Mouse (Mus musculus): ENCODE measurements around the gene Tmem98. TPM values are rescaled to one million over a fixed set of nuclear protein-coding genes. Genes with fewer than 3 reads are reported as not detected.

Tmem98 gene
- 109 and 151 TPM in 2 replicates for polyA plus RNA-seq (2016; fragmentation: Nextera tagmentation; extraction: Ambion mirVana)

DNA sequence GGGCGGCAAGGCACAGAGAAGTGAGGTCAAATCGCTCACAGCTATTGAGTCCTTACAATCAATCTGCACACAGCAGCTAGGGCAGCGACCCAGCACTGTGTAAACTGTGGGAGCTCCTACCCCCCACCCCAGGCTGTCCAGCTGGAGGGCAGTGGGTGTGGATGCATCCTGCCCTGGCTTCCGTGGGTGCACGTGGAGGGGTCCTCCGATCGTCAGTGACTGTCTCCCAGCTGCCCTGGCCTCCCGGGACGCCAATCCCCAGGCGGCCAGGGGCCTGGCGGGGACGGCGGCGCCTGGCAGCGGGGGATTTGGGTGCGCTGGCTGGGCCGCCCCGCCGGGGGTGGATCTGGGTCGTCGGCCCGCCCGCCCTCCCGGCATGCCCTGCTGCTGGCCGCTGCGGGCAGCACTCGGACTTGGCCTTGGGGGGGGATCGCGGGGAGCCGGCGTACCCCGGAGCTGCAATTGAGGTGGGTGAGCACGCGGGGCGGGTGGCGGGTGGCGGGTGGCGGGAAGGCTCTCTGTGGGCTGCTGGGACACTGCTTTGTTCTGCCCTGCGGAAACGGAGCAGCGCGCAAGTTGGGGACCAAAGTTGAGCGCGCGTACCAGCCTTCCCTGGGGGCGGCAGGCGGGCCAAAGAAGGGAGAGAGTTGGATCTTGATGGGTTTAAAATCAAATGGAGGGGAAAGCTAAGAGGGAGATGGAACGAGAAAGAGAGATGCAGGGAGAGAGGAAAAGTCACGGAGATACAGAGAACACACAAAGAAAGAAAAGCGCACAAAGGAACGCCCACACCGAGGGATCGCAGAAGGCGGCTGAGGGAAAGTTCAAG lies at the start of gene Tmem98:
Gene Tmem98 (plus strand): TSS at position 183 of the 829 bp plus-strand sequence.
- peak; percentile 78 for DNase-seq (ENCODE audit: low spot score)
- WGBS: 2% methylated on average over 35 of the region's 54 CpGs

GRCm38 (mm10) chr11:80761285-80761974 lies 48.5 kb upstream of the Tmem98 start:
- Histone ChIP-seq H3K36me3 (no peaks in the 10 kb centered on the region), H3K4me1 (no peaks in the 10 kb centered on the region), H3K27ac (no peak overlapping the region), H3K27me3 (ENCODE audit: insufficient read depth, poor library complexity, severe bottlenecking) (no peaks in the 10 kb centered on the region), H3K4me3 (no peak overlapping the region), H3K9me3 (no peaks in the 10 kb centered on the region)
- 78% methylated on average over 3 of the region's 3 CpGs for WGBS
- DNase-seq (ENCODE audit: low spot score): no peak

More for the DNA sequence above, at the start of gene Tmem98:
- no peaks in the 10 kb centered on the region for H3K27me3 ChIP-seq (ENCODE audit: insufficient read depth, poor library complexity, severe bottlenecking)
- H3K4me1 ChIP-seq: peaks cover 38% of the 10 kb centered on the region
- peaks cover 32% of the 10 kb centered on the region for H3K36me3 ChIP-seq
- no peaks in the 10 kb centered on the region for H3K9me3 ChIP-seq
- peak within 1 kb of the TSS; percentile 96 for H3K27ac ChIP-seq
- peak within 1 kb of the TSS; percentile 81 for H3K4me3 ChIP-seq

- DNase-seq (ENCODE audit: low spot score): no peak
- H3K9me3 ChIP-seq: no peaks in the 10 kb centered on the region
- no peak overlapping the region for H3K4me3 ChIP-seq
- WGBS: 75% methylated on average over 4 of the region's 4 CpGs
- H3K36me3 ChIP-seq: no peaks in the 10 kb centered on the region
- H3K27ac ChIP-seq: no peak overlapping the region
- no peaks in the 10 kb centered on the region for H3K27me3 ChIP-seq (ENCODE audit: insufficient read depth, poor library complexity, severe bottlenecking)
- H3K4me1 ChIP-seq: no peaks in the 10 kb centered on the region
These were observed 47.9 kb upstream of the Tmem98 start for GRCm38 (mm10) chr11:80762066-80762465.

GRCm38 (mm10) chr11:80766068-80766467 lies 43.9 kb upstream of the Tmem98 start:
- Histone ChIP-seq H3K27ac (no peak overlapping the region), H3K27me3 (ENCODE audit: insufficient read depth, poor library complexity, severe bottlenecking) (no peaks in the 10 kb centered on the region), H3K4me3 (no peak overlapping the region), H3K36me3 (no peaks in the 10 kb centered on the region), H3K9me3 (no peaks in the 10 kb centered on the region), H3K4me1 (no peaks in the 10 kb centered on the region)
- 89% methylated on average over 4 of the region's 4 CpGs for WGBS
- DNase-seq (ENCODE audit: low spot score): no peak

- Histone ChIP-seq H3K4me1 (no peaks in the 10 kb centered on the region), H3K27ac (no peak overlapping the region), H3K4me3 (no peak overlapping the region), H3K27me3 (ENCODE audit: insufficient read depth, poor library complexity, severe bottlenecking) (no peaks in the 10 kb centered on the region), H3K9me3 (no peaks in the 10 kb centered on the region), H3K36me3 (no peaks in the 10 kb centered on the region)
- WGBS: 68% methylated on average over 6 of the region's 6 CpGs
- no peak for DNase-seq (ENCODE audit: low spot score)
These were observed 43.3 kb upstream of the Tmem98 start for GRCm38 (mm10) chr11:80766472-80767319.

DNA sequence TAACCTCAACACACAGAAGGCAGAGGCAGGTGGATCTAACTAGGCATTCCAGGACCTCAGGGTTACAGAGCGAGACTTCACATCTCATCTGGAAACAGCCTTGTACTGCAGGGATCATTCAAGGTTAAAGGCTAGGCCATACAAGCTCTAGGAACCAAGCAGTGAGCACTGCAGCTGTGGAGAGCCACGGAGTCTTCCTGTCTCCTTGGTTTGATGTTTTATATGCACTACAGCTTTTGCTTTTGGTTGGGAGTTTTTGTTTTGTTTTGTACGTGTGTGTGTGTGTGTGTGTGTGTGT lies 42.7 kb upstream of the Tmem98 start:
- Histone ChIP-seq H3K4me3 (no peak overlapping the region), H3K4me1 (no peaks in the 10 kb centered on the region), H3K27ac (no peak overlapping the region), H3K27me3 (ENCODE audit: insufficient read depth, poor library complexity, severe bottlenecking) (no peaks in the 10 kb centered on the region), H3K36me3 (no peaks in the 10 kb centered on the region), H3K9me3 (no peaks in the 10 kb centered on the region)
- 82% methylated on average over 3 of the region's 3 CpGs for WGBS
- DNase-seq (ENCODE audit: low spot score): no peak

- H3K36me3 ChIP-seq: no peaks in the 10 kb centered on the region
- no peak overlapping the region for H3K27ac ChIP-seq
- H3K4me1 ChIP-seq: peaks cover 13% of the 10 kb centered on the region
- no peaks in the 10 kb centered on the region for H3K27me3 ChIP-seq (ENCODE audit: insufficient read depth, poor library complexity, severe bottlenecking)
- no peak for DNase-seq (ENCODE audit: low spot score)
- H3K4me3 ChIP-seq: no peak overlapping the region
- WGBS: 85% methylated on average over 3 of the region's 3 CpGs
- no peaks in the 10 kb centered on the region for H3K9me3 ChIP-seq
These were observed 38.8 kb upstream of the Tmem98 start for GRCm38 (mm10) chr11:80771186-80771585.

DNA sequence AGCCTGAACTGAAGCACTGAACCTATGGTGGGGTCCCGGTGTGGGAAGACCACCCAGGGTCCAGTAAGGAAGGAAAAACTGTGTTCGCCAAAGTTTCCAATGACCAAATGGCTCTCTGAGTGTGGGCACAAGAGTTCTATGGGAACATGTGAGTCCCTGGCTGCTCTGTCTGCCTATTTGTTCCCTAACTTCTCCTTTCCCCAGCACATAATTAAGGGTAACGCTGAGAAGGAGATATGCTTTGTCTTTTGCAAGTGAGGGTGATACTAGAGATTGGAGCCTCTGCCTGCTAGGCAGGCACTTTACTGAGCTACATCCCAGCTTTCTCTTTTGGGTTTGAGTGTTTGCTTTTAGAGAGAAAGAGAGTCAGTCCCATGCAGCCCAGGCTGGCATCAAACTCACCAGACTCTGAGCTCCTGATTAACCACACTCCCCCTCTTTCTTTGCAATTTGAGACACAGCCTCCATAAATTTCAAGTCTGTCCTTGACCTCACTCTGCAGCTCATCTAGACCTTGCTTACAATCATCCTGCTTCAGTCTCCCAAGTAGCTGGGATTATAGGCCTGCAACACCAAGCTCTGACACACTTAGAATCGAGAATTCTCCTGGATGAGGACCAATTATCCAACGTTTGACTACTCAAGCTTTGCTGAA lies 38.3 kb upstream of the Tmem98 start:
- Histone ChIP-seq H3K27ac (no peak overlapping the region), H3K4me3 (no peak overlapping the region), H3K9me3 (no peaks in the 10 kb centered on the region), H3K27me3 (ENCODE audit: insufficient read depth, poor library complexity, severe bottlenecking) (no peaks in the 10 kb centered on the region), H3K4me1 (peaks cover 13% of the 10 kb centered on the region), H3K36me3 (no peaks in the 10 kb centered on the region)
- 75% methylated on average over 5 of the region's 5 CpGs for WGBS
- DNase-seq (ENCODE audit: low spot score): no peak

DNA sequence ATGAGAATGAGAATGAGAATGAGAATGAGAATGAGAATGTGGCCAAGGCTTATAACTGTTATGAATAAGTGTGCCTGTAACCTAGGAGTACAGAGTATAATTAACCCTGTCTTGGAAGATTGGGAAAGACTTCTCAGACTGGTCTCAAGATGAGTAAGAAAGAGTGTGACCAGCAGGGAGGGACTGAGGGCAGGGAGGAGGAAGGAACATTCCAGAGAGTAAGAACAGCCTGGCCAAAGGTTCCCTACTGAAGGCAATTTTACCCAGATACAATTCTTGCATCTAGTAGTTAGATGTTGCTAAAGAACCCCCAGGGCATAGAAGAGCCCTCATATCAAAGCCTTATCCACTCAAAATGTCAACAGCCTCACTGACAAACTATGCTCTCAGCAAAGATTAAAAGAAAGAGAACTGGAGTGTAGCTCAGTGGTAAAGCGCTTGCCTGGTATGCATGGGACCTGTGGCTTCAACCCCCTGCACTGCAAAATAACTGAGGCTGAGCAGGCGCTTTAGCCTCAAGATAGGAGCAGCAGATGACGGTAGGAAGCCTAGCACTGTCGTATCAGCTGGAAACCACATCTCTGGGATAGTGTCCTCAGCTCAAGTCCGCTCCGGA lies 37.3 kb upstream of the Tmem98 start:
- Histone ChIP-seq H3K27ac (no peak overlapping the region), H3K9me3 (no peaks in the 10 kb centered on the region), H3K27me3 (ENCODE audit: insufficient read depth, poor library complexity, severe bottlenecking) (no peaks in the 10 kb centered on the region), H3K4me1 (peaks cover 13% of the 10 kb centered on the region), H3K4me3 (no peak overlapping the region), H3K36me3 (no peaks in the 10 kb centered on the region)
- no peak for DNase-seq (ENCODE audit: low spot score)
- 35% methylated on average over 6 of the region's 6 CpGs for WGBS

DNA sequence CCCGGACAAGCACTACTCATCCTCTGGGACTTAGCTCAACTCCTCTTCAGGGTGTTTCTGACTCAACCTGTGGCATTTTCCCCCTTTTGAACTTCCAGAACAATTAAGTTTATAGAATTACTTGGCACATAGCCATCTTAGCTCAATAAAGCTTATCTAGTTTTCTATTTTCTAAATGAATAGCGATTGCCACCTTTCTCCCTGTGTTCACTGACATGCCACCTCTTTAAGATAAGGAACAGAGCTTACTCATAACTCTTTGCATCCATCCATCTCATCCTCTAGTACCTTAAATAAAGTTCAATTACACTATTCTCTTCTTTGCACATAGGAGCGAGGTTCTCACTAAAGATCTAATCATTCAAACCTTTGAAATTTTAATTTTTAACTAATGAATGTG lies 34.4 kb upstream of the Tmem98 start:
- no peak overlapping the region for H3K27ac ChIP-seq
- H3K9me3 ChIP-seq: no peaks in the 10 kb centered on the region
- H3K4me3 ChIP-seq: no peak overlapping the region
- no peaks in the 10 kb centered on the region; the same call in 1 of the 2 replicates for H3K27me3 ChIP-seq (ENCODE audit: insufficient read depth, poor library complexity, severe bottlenecking)
- H3K36me3 ChIP-seq: no peaks in the 10 kb centered on the region
- 72% methylated on average over 3 of the region's 3 CpGs for WGBS
- DNase-seq (ENCODE audit: low spot score): no peak
- H3K4me1 ChIP-seq: peaks cover 25% of the 10 kb centered on the region

DNA sequence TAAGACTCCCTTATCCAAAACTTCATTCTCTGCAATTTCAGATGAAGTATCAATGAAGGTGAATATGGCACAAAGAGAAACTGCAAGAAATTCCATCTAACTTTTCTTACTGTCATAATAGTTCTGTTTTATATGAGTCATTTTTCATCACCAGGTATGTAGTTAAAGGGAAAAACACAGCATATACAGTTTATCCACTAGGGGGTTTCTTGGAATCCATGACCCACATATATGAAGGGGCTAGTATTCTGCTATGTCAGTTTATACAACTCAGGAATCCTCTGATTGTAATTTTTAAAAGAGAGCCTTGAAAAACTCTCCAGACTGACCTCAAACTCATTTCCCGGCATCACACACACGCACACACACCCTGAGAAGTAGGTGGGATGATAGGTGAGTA lies 32.3 kb upstream of the Tmem98 start:
- no peaks in the 10 kb centered on the region for H3K9me3 ChIP-seq
- no peak overlapping the region for H3K4me3 ChIP-seq
- DNase-seq (ENCODE audit: low spot score): no peak
- H3K4me1 ChIP-seq: peaks cover 23% of the 10 kb centered on the region
- no peak overlapping the region for H3K27ac ChIP-seq
- H3K36me3 ChIP-seq: no peaks in the 10 kb centered on the region
- 84% methylated on average over 2 of the region's 2 CpGs for WGBS
- no peaks in the 10 kb centered on the region; the same call in 1 of the 2 replicates for H3K27me3 ChIP-seq (ENCODE audit: insufficient read depth, poor library complexity, severe bottlenecking)

GRCm38 (mm10) chr11:80778157-80778556 lies 31.8 kb upstream of the Tmem98 start:
- Histone ChIP-seq H3K27me3 (ENCODE audit: insufficient read depth, poor library complexity, severe bottlenecking) (no peaks in the 10 kb centered on the region; the same call in 1 of the 2 replicates), H3K9me3 (no peaks in the 10 kb centered on the region), H3K4me1 (peaks cover 19% of the 10 kb centered on the region), H3K36me3 (no peaks in the 10 kb centered on the region), H3K27ac (no peak overlapping the region), H3K4me3 (no peak overlapping the region)
- DNase-seq (ENCODE audit: low spot score): no peak
- WGBS: 62% methylated on average over 6 of the region's 6 CpGs

Data from heart, embryonic 10.5 days (tissue).